Comparison of ENCODE assay signal across 8 mouse cellular contexts in genomic region chr13:63641649-63642226, GRCm38 (mm10).
DNase-seq lines count a peak whose midpoint lies in the region; ATAC-seq lines count a peak whose summit lies in the region.

No protein-coding gene starts in this region.

- H3K9me3 ChIP-seq in hindbrain, embryonic 15.5 days: no peaks in the 10 kb centered on the region
- H3K9me3 ChIP-seq in neural tube, embryonic 15.5 days (replicated peaks): no peaks in the 10 kb centered on the region

- no peak overlapping the region for H3K9ac ChIP-seq in hindbrain, embryonic 15.5 days
- no peak overlapping the region for H3K9ac ChIP-seq in neural tube, embryonic 15.5 days (replicated peaks)

- no peak overlapping the region for H3K4me3 ChIP-seq in hindbrain, embryonic 15.5 days
- H3K4me3 ChIP-seq in neural tube, embryonic 15.5 days (replicated peaks): no peak overlapping the region

- no peaks in the 10 kb centered on the region for H3K27me3 ChIP-seq in hindbrain, embryonic 15.5 days
- no peaks in the 10 kb centered on the region for H3K27me3 ChIP-seq in neural tube, embryonic 15.5 days (replicated peaks)

- H3K4me1 ChIP-seq in hindbrain, embryonic 15.5 days (replicated peaks): peaks cover 7% of the 10 kb centered on the region; the same call in 1 of the 2 replicates
- H3K4me1 ChIP-seq in neural tube, embryonic 15.5 days: peaks cover 16% of the 10 kb centered on the region

- 56% methylated on average over 12 of the region's 12 CpGs for WGBS in hindbrain, embryonic 15.5 days
- WGBS in neural tube, embryonic 15.5 days: 43% methylated on average over 12 of the region's 12 CpGs

- peak; percentile 42; the same call in 1 of the 2 replicates for ATAC-seq in hindbrain, embryonic 15.5 days (ENCODE audit: low FRiP score, low read depth)
- ATAC-seq in neural tube, embryonic 15.5 days (ENCODE audit: low FRiP score): peak; percentile 29; the same call in 1 of the 2 replicates

- peak; percentile 26 for DNase-seq in adrenal gland, postnatal 14 days
- no peak for DNase-seq in adrenal gland, adult 8-10 months
- peak; percentile 16 for DNase-seq in lung, postnatal 10 days
- DNase-seq in lung, adult 18-20 months: no peak
- no peak for DNase-seq in thymus, postnatal 25 days
- DNase-seq in layer of hippocampus, adult 9-10 months (ENCODE audit: low spot score): no peak

- no peaks in the 10 kb centered on the region for H3K36me3 ChIP-seq in hindbrain, embryonic 15.5 days
- no peaks in the 10 kb centered on the region for H3K36me3 ChIP-seq in neural tube, embryonic 15.5 days

- no peak overlapping the region for H3K27ac ChIP-seq in hindbrain, embryonic 15.5 days (replicated peaks)
- H3K27ac ChIP-seq in neural tube, embryonic 15.5 days (replicated peaks): no peak overlapping the region

- H3K4me2 ChIP-seq in hindbrain, embryonic 15.5 days: no peak overlapping the region
- H3K4me2 ChIP-seq in neural tube, embryonic 15.5 days: no peak overlapping the region

Comparison
In these comparisons a context has a peak if more than half of its experiments do, and no peak if none do; other contexts are left out.
1. DNase-seq: peak in adrenal gland, postnatal 14 days (single experiment) and lung, postnatal 10 days (single experiment); none in adrenal gland, adult 8-10 months (single experiment), lung, adult 18-20 months (0 of 2), thymus, postnatal 25 days (single experiment) and layer of hippocampus, adult 9-10 months (single experiment).